16 mouse cellular contexts compared by ENCODE assay signal in the genomic region with DNA sequence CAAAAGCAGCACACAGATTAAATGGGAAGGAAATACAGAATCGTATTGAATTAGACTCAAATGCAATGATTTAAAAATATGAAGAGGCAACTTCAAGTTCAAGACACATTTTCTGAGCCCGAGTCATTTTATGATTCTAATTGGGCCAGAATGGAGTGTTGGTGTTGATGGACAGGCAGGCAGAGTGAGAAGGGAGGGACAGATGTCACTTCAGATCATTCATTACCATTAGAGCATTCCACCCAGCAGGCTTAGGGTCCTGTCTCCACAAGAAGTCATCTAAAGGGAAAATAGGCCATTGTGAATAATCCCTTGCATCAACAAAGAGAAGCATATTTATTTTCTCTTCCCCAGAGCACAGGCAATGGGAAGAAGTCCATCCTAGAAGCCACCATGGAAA.
"Had no signal": no experiment of that assay in that cellular context is flagged by ENCODE, and none has a peak within 500 bp of the region (broad histone marks: within the 10 kb centered on the region; RNA-seq: fewer than 3 reads in every experiment).

No protein-coding gene starts in this region.

- H3K27me3 ChIP-seq: liver, embryonic 12.5 days; neural tube, embryonic 12.5 days had no signal

- ATAC-seq: liver, embryonic 12.5 days had no signal

- H3K9me3 ChIP-seq: liver, embryonic 12.5 days; midbrain, embryonic 10.5 days; neural tube, embryonic 12.5 days had no signal

- DNase-seq: lung, adult 18-20 months; lung, embryonic 14.5 days; lung, postnatal 10 days; lung, postnatal 4 days; right cerebral cortex, adult 18-20 months; right cerebral cortex, postnatal 25 days; right cerebral cortex, postnatal 4 days; spleen, adult 18-20 months; thymus, adult 18-20 months; thymus, postnatal 14 days; thymus, postnatal 36 days had no signal

- H3K4me1 ChIP-seq: liver, embryonic 12.5 days; neural tube, embryonic 12.5 days had no signal

- H3K9ac ChIP-seq: liver, embryonic 12.5 days; liver, embryonic 14.5 days; lung, embryonic 14.5 days; neural tube, embryonic 12.5 days had no signal

- H3K4me3 ChIP-seq: liver, embryonic 12.5 days; midbrain, embryonic 10.5 days; myocyte; neural tube, embryonic 12.5 days had no signal

- H3K4me2 ChIP-seq: liver, embryonic 12.5 days; lung, embryonic 14.5 days; neural tube, embryonic 12.5 days had no signal

- H3K36me3 ChIP-seq: liver, embryonic 12.5 days; midbrain, embryonic 10.5 days; neural tube, embryonic 12.5 days had no signal

- H3K27ac ChIP-seq: liver, embryonic 12.5 days; liver, embryonic 14.5 days; midbrain, embryonic 10.5 days; neural tube, embryonic 12.5 days had no signal
